Mouse (Mus musculus) ES-E14 (cell line): ENCODE measurements around the gene Gm49027. TPM values are rescaled to one million over a fixed set of nuclear protein-coding genes. Genes with fewer than 3 reads are reported as not detected.

Source experiments
- DNase-seq: peaks from one replicate; pipeline ENCODE4 v3.0.0-alpha.2; 2013; ENCODE audit warnings: low read depth, low spot score
- H3K27ac ChIP-seq: 2 replicates; pipeline ENCODE4 v1.5.1; 2012; ENCODE audit warnings: low read depth, mild to moderate bottlenecking, low read length, moderate library complexity, mixed read lengths; ENCODE audit not compliant: poor library complexity, insufficient read depth, severe bottlenecking
- H3K36me3 ChIP-seq: 2 replicates; pipeline ENCODE4 v1.6.1; 2012; ENCODE audit warnings: mild to moderate bottlenecking, low read length, moderate library complexity, mixed read lengths; ENCODE audit not compliant: control insufficient read depth, poor library complexity, insufficient read depth, severe bottlenecking
- H3K4me1 ChIP-seq, 2 experiments: fragments of 150-350 bp in 1 of 2; sonication (generic) in 1 of 2; 2 replicates each; pipeline ENCODE4 v1.6.1; 2012; ENCODE audit warnings: low read length in 2 of 2, mild to moderate bottlenecking in 1 of 2, mixed read lengths in 1 of 2; ENCODE audit not compliant: control insufficient read depth in 2 of 2, insufficient read depth in 2 of 2, poor library complexity in 1 of 2
- H3K4me3 ChIP-seq, 2 experiments: fragments of 150-350 bp in 1 of 2; sonication (generic) in 1 of 2; 2 replicates each; pipeline ENCODE4 v1.5.1; 2012; ENCODE audit warnings: low read length in 2 of 2, low read depth in 1 of 2, mild to moderate bottlenecking in 1 of 2, mixed read lengths in 1 of 2; ENCODE audit not compliant: insufficient read depth in 1 of 2, poor library complexity in 1 of 2, severe bottlenecking in 1 of 2
- H3K9ac ChIP-seq: 2 replicates; pipeline ENCODE4 v1.6.1; 2012; ENCODE audit warnings: low read depth, mild to moderate bottlenecking, low read length, mixed read lengths; ENCODE audit not compliant: poor library complexity, insufficient read depth, severe bottlenecking
- H3K9me3 ChIP-seq: fragments of 150-350 bp; sonication (generic); 2 replicates; pipeline ENCODE4 v1.6.1; 2012; ENCODE audit warnings: low read depth, mild to moderate bottlenecking, low read length; ENCODE audit not compliant: control insufficient read depth, insufficient read depth
- CHD2 ChIP-seq: IDR thresholded peaks from 2 replicates; pipeline ENCODE4 v1.6.1; 2014; ENCODE audit warnings: mild to moderate bottlenecking, low read depth, low read length, inconsistent platforms
- HCFC1 ChIP-seq: IDR thresholded peaks from 2 replicates; pipeline ENCODE4 v1.6.1; 2012; ENCODE audit warnings: low read length, inconsistent platforms, borderline replicate concordance; ENCODE audit not compliant: insufficient read depth
- MAFK ChIP-seq: IDR thresholded peaks from 2 replicates; pipeline ENCODE4 v1.6.1; 2014; ENCODE audit warnings: mild to moderate bottlenecking, low read depth, low read length, inconsistent platforms; ENCODE audit not compliant: insufficient read depth
- ZC3H11A ChIP-seq: IDR thresholded peaks from 2 replicates; pipeline ENCODE4 v1.6.1; 2012; ENCODE audit warnings: low read depth, mild to moderate bottlenecking, inconsistent platforms, low read length, borderline replicate concordance
- ZNF384 ChIP-seq: IDR thresholded peaks from 2 replicates; pipeline ENCODE4 v1.6.1; 2012; ENCODE audit warnings: low read depth, low read length, inconsistent platforms
- in situ Hi-C, 2 experiments: fragments of 600-800 bp; cut with MboI; formaldehyde crosslinking; loops; one replicate each; pipeline ENCODE4 v1.15.1; 2025; ENCODE audit warnings: low sequenced_read_pairs in 2 of 2, inconsistent platforms in 1 of 2; ENCODE audit not compliant: unreplicated experiment in 2 of 2
- total RNA-seq: library from RNA; depleted of rRNA; stranded (reverse); fragments of 300-350 nt; gene quantifications from 2 replicates; pipeline ENCODE4 v1.2.3, GENCODE M21; 2012

Gm49027 gene
- total RNA-seq, 1 experiment = 0.94 TPM

GRCm38 (mm10) chr5:123499717-123500116, 25.6 kb downstream of the Gm49027 start:
- no peak overlapping the region for H3K9ac ChIP-seq
- DNase-seq = no peak
- in situ Hi-C loops = no loop called here

GRCm38 (mm10) chr5:123489935-123490334, 35.4 kb downstream of the Gm49027 start:
- H3K9me3 ChIP-seq = no peaks in the 10 kb centered on the region
- in situ Hi-C loops = no loop called here
- TF ChIP-seq CHD2 (no peak), HCFC1 (no peak), ZC3H11A (no peak), ZNF384 (no peak), MAFK (no peak)
- no peak for DNase-seq
- no peak overlapping the region for H3K9ac ChIP-seq
- no peaks in the 10 kb centered on the region for H3K36me3 ChIP-seq
- no peak overlapping the region for H3K4me3 ChIP-seq
- no peak overlapping the region for H3K27ac ChIP-seq
- H3K4me1 ChIP-seq = peaks cover 2 to 6% of the 10 kb centered on the region in 2 experiments; a peak in 1 of 4 replicates

More at GRCm38 (mm10) chr5:123499717-123500116, 25.6 kb downstream of the Gm49027 start:
- Histone ChIP-seq H3K9me3 (no peaks in the 10 kb centered on the region), H3K36me3 (no peaks in the 10 kb centered on the region), H3K4me3 (no peak overlapping the region), H3K27ac (no peak overlapping the region), H3K4me1 (peaks cover 0 to 21% of the 10 kb centered on the region in 2 experiments; a peak in 2 of 4 replicates)
- TF ChIP-seq ZNF384 (no peak), ZC3H11A (0 out of 2 replicates have a peak, but pooled peaks have one; percentile 3)

GRCm38 (mm10) chr5:123489112-123489785, 36.0 kb downstream of the Gm49027 start, which contains the start of the genes Lrrc43 and Il31:
TSS of gene Lrrc43 (plus strand) at chr5:123489305.
TSS of gene Il31 (minus strand) at chr5:123489489.
- Histone ChIP-seq H3K9ac (no peak within 1 kb of the TSS), H3K27ac (no peak within 1 kb of the TSS), H3K4me3 (no peak within 1 kb of the TSS), H3K36me3 (no peaks in the 10 kb centered on the region), H3K4me1 (peaks cover 2 to 6% of the 10 kb centered on the region in 2 experiments; a peak in 1 of 4 replicates), H3K9me3 (no peaks in the 10 kb centered on the region)
- in situ Hi-C loops = no loop called here
- TF ChIP-seq HCFC1 (no peak), ZNF384 (no peak), ZC3H11A (no peak), CHD2 (no peak), MAFK (no peak)
- no peak for DNase-seq

GRCm38 (mm10) chr5:123487659-123488395, 37.5 kb downstream of the Gm49027 start:
- Histone ChIP-seq H3K4me3 (no peak overlapping the region), H3K27ac (no peak overlapping the region), H3K36me3 (no peaks in the 10 kb centered on the region), H3K9me3 (no peaks in the 10 kb centered on the region), H3K9ac (no peak overlapping the region), H3K4me1 (peaks cover 2 to 6% of the 10 kb centered on the region in 2 experiments; a peak in 1 of 4 replicates)
- TF ChIP-seq MAFK (no peak), ZC3H11A (no peak)
- no peak for DNase-seq
- in situ Hi-C loops = no loop called here
